Mouse (Mus musculus) cortical plate, adult 2 months (tissue): ENCODE data around the gene Nat9. TPM values are rescaled to one million over a fixed set of nuclear protein-coding genes. Genes with fewer than 3 reads are reported as not detected.

Experiments
- H3K27ac ChIP-seq: fragments of 200-500 bp; 2 replicates; pipeline ENCODE4 v1.5.1; 2012; ENCODE audit warnings: low read length, control low read depth, inconsistent platforms; ENCODE audit not compliant: insufficient read depth
- H3K4me1 ChIP-seq: fragments of 200-500 bp; 2 replicates; pipeline ENCODE4 v1.6.1; 2011; ENCODE audit warnings: low read length; ENCODE audit not compliant: control insufficient read depth, insufficient read depth
- H3K4me3 ChIP-seq: fragments of 200-500 bp; 2 replicates; pipeline ENCODE4 v1.5.1; 2011; ENCODE audit warnings: mild to moderate bottlenecking, low read length, control low read depth; ENCODE audit not compliant: insufficient read depth
- CTCF ChIP-seq: fragments of 200-500 bp; IDR thresholded peaks from 2 replicates; pipeline ENCODE4 v1.5.1; 2011; ENCODE audit warnings: mild to moderate bottlenecking, control low read depth, low read length; ENCODE audit not compliant: insufficient read depth; ENCODE audit errors: extremely low read depth
- POLR2A ChIP-seq: fragments of 200-500 bp; IDR thresholded peaks from 2 replicates; pipeline ENCODE4 v1.6.1; 2011; ENCODE audit warnings: mild to moderate bottlenecking, low read length, control low read depth; ENCODE audit not compliant: insufficient read depth; ENCODE audit errors: extremely low read depth
- polyA plus RNA-seq: library from polyadenylated mRNA; depleted of rRNA; stranded (reverse); fragments of >200 nt; gene quantifications from 2 replicates; pipeline ENCODE4 v1.2.3, GENCODE M21; 2012

The Nat9 gene
- polyA plus RNA-seq, 1 experiment: 40.9 TPM

GRCm38 (mm10) chr11:115157933-115158719 is 29.5 kb downstream of the Nat9 start:
- Histone ChIP-seq H3K4me3 (no peak overlapping the region), H3K4me1 (no peaks in the 10 kb centered on the region), H3K27ac (no peak overlapping the region)
- TF ChIP-seq POLR2A (no peak), CTCF (no peak)

GRCm38 (mm10) chr11:115155053-115155634 is 32.5 kb downstream of the Nat9 start:
- Histone ChIP-seq H3K27ac (no peak overlapping the region), H3K4me3 (no peak overlapping the region), H3K4me1 (no peaks in the 10 kb centered on the region)
- TF ChIP-seq POLR2A (no peak), CTCF (no peak)

DNA sequence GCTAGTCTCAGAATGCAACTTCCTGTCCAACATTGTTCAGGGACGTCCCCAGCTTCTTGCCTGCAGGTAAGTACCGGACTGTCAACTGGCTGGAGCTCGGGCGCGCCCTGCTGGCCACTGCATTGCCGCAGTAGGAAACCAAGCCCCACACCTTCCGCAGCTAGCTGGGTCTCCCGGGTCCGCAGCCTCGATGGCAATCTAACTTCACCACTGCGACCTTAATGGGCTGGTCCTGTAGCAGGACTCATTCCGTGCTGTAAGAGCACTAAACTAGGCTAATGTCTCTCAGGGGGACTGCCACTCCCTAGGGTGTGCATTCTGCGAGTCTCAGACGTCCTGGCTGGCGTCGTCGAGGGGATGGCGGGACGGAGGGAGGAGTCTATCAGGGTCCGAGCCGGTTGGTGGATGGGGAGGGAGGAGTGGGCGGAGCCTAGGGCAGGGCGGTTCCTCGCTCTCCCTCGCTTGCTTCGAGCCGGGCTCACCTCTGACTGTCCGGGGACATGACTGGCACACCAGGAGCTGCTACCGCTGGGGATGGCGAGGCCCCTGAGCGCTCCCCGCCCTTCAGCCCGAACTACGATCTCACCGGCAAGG is 33.9 kb downstream of the Nat9 start:
- Histone ChIP-seq H3K27ac (no peak overlapping the region), H3K4me1 (no peaks in the 10 kb centered on the region), H3K4me3 (no peak overlapping the region)
- TF ChIP-seq CTCF (peak; percentile 60), POLR2A (no peak)

DNA sequence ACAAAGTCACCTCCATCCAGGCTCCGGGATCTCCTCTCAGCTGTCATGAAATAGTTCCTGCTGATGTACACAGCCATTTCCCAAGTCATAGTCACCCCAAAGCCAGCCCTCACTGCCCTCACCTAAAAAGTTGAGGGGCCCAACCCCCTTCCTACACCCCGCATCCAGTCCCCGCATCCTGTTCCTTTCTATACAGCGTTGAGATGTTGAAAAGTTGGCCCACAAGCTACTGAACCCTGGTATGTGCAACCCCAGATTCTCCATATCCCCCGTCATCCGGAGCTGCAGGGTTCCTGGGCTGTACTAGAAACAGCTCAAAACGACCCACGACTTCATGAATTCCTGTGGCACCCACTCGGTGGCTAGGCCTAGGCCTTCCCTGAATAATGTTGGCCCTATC is 34.6 kb downstream of the Nat9 start:
- Histone ChIP-seq H3K4me1 (no peaks in the 10 kb centered on the region), H3K27ac (no peak overlapping the region)

GRCm38 (mm10) chr11:115151755-115152429 is 35.8 kb downstream of the Nat9 start:
- no peak overlapping the region for H3K27ac ChIP-seq

More for the DNA sequence above, 34.6 kb downstream of the Nat9 start:
- TF ChIP-seq CTCF (no peak), POLR2A (no peak)
- no peak overlapping the region for H3K4me3 ChIP-seq

GRCm38 (mm10) chr11:115150741-115151254 is 36.9 kb downstream of the Nat9 start:
- Histone ChIP-seq H3K4me1 (no peaks in the 10 kb centered on the region), H3K4me3 (no peak overlapping the region)
- TF ChIP-seq CTCF: no peak
- TF ChIP-seq POLR2A: no peak

More at GRCm38 (mm10) chr11:115151755-115152429, 35.8 kb downstream of the Nat9 start:
- no peak for TF ChIP-seq CTCF
- TF ChIP-seq POLR2A: no peak
- Histone ChIP-seq H3K4me1 (no peaks in the 10 kb centered on the region), H3K4me3 (no peak overlapping the region)

GRCm38 (mm10) chr11:115147813-115148212 is 39.8 kb downstream of the Nat9 start:
- Histone ChIP-seq H3K4me3 (no peak overlapping the region), H3K27ac (no peak overlapping the region), H3K4me1 (no peaks in the 10 kb centered on the region)
- TF ChIP-seq CTCF (no peak), POLR2A (no peak)

More at GRCm38 (mm10) chr11:115150741-115151254, 36.9 kb downstream of the Nat9 start:
- H3K27ac ChIP-seq: no peak overlapping the region

DNA sequence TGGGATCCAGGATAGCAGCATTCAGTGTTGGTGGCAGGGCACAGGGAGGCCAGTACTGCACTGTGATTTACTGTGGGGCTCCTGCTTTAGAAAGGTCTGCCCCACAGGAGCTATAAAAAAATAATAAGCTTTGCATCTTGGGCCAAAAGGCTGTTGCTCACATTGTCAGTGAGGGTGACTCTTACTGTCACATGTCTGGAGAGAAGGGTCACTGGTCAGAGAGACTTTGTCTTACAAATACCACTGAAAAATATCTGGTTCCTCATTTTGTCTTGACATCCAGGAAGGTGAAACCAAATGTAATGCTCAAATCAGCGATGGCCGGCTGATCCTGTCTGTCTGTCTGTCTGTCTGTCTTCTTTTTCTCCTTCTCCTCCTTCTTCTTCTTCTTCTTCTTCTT is 45.7 kb downstream of the Nat9 start:
- no peak for TF ChIP-seq CTCF
- Histone ChIP-seq H3K4me1 (no peaks in the 10 kb centered on the region), H3K4me3 (no peak overlapping the region), H3K27ac (no peak overlapping the region)

GRCm38 (mm10) chr11:115138597-115139262 is 48.9 kb downstream of the Nat9 start:
- Histone ChIP-seq H3K27ac (no peak overlapping the region), H3K4me1 (no peaks in the 10 kb centered on the region), H3K4me3 (no peak overlapping the region)
- TF ChIP-seq POLR2A: no peak
- TF ChIP-seq CTCF: no peak
